Mouse (Mus musculus): ENCODE measurements around the gene 2610301B20Rik.

2610301B20Rik gene

GRCm38 (mm10) chr4:10936766-10937165 lies 62.5 kb downstream of the 2610301B20Rik start:
- no peak for ATAC-seq (ENCODE audit: insufficient number of reproducible peaks, low FRiP score, low TSS enrichment)

Data from cerebellum, adult (tissue).